Mouse (Mus musculus) Muller cell, postnatal 12 days (primary cell): ENCODE data around the gene Gga3.

Experiments
- DNase-seq: peaks from one replicate; pipeline ENCODE4 v3.0.0-alpha.2; 2015; ENCODE audit errors: inconsistent ontology term

The Gga3 gene

GRCm38 (mm10) chr11:115612059-115612409 lies 8.2 kb upstream of the Gga3 start:
- peak; percentile 63 for DNase-seq

GRCm38 (mm10) chr11:115611173-115611572 lies 7.3 kb upstream of the Gga3 start:
- DNase-seq = no peak

GRCm38 (mm10) chr11:115609576-115609975 lies 5.7 kb upstream of the Gga3 start:
- no peak for DNase-seq

GRCm38 (mm10) chr11:115608421-115609399 lies 4.9 kb upstream of the Gga3 start:
- peak; percentile 13 for DNase-seq

- no peak for DNase-seq
These were observed 2.9 kb upstream of the Gga3 start for GRCm38 (mm10) chr11:115606733-115607132.

- DNase-seq = no peak
These were observed 449 bp upstream of the Gga3 start for GRCm38 (mm10) chr11:115604304-115604696.

GRCm38 (mm10) chr11:115603128-115603475 lies 749 bp downstream of the Gga3 start:
- DNase-seq = no peak

GRCm38 (mm10) chr11:115601174-115601573 lies 2.7 kb downstream of the Gga3 start:
- no peak for DNase-seq

GRCm38 (mm10) chr11:115600743-115601142 lies 3.1 kb downstream of the Gga3 start:
- DNase-seq = no peak

- DNase-seq = no peak
These were observed 4.1 kb downstream of the Gga3 start for GRCm38 (mm10) chr11:115599722-115600121.

- DNase-seq = no peak
These were observed 5.5 kb downstream of the Gga3 start for GRCm38 (mm10) chr11:115598309-115598708.

- DNase-seq = no peak
These were observed 8.6 kb downstream of the Gga3 start for GRCm38 (mm10) chr11:115595209-115595608.

- no peak for DNase-seq
These were observed 13.2 kb downstream of the Gga3 start for GRCm38 (mm10) chr11:115590526-115591075.

- no peak for DNase-seq
These were observed 15.9 kb downstream of the Gga3 start for GRCm38 (mm10) chr11:115587984-115588383.

- DNase-seq = no peak
These were observed 17.4 kb downstream of the Gga3 start for GRCm38 (mm10) chr11:115586403-115586802.

- no peak for DNase-seq
These were observed 18.2 kb downstream of the Gga3 start for GRCm38 (mm10) chr11:115585573-115586100.

GRCm38 (mm10) chr11:115584376-115585073 lies 19.3 kb downstream of the Gga3 start:
- DNase-seq = no peak

GRCm38 (mm10) chr11:115582913-115583606 lies 20.8 kb downstream of the Gga3 start:
- no peak for DNase-seq

GRCm38 (mm10) chr11:115579080-115579479 lies 24.8 kb downstream of the Gga3 start:
- DNase-seq = no peak

- no peak for DNase-seq
These were observed 38.9 kb downstream of the Gga3 start for GRCm38 (mm10) chr11:115564961-115565360.

- peak; percentile 97 for DNase-seq
These were observed 39.6 kb downstream of the Gga3 start, which contains the start of gene Nup85 for GRCm38 (mm10) chr11:115564064-115564809. Nup85 (plus strand) TSS chr11:115564434.
